Mouse (Mus musculus) ES-E14 (cell line): ENCODE data around the gene Ctc1. TPM values are rescaled to one million over a fixed set of nuclear protein-coding genes. Genes with fewer than 3 reads are reported as not detected.

Source experiments
- DNase-seq: peaks from one replicate; pipeline ENCODE4 v3.0.0-alpha.2; 2013; ENCODE audit warnings: low read depth, low spot score
- H3K27ac ChIP-seq: 2 replicates; pipeline ENCODE4 v1.5.1; 2012; ENCODE audit warnings: low read depth, mild to moderate bottlenecking, low read length, moderate library complexity, mixed read lengths; ENCODE audit not compliant: poor library complexity, insufficient read depth, severe bottlenecking
- H3K36me3 ChIP-seq: 2 replicates; pipeline ENCODE4 v1.6.1; 2012; ENCODE audit warnings: mild to moderate bottlenecking, low read length, moderate library complexity, mixed read lengths; ENCODE audit not compliant: control insufficient read depth, poor library complexity, insufficient read depth, severe bottlenecking
- H3K4me1 ChIP-seq, 2 experiments: fragments of 150-350 bp in 1 of 2; sonication (generic) in 1 of 2; 2 replicates each; pipeline ENCODE4 v1.6.1; 2012; ENCODE audit warnings: low read length in 2 of 2, mild to moderate bottlenecking in 1 of 2, mixed read lengths in 1 of 2; ENCODE audit not compliant: control insufficient read depth in 2 of 2, insufficient read depth in 2 of 2, poor library complexity in 1 of 2
- H3K4me3 ChIP-seq, 2 experiments: fragments of 150-350 bp in 1 of 2; sonication (generic) in 1 of 2; 2 replicates each; pipeline ENCODE4 v1.5.1; 2012; ENCODE audit warnings: low read length in 2 of 2, low read depth in 1 of 2, mild to moderate bottlenecking in 1 of 2, mixed read lengths in 1 of 2; ENCODE audit not compliant: insufficient read depth in 1 of 2, poor library complexity in 1 of 2, severe bottlenecking in 1 of 2
- H3K9ac ChIP-seq: 2 replicates; pipeline ENCODE4 v1.6.1; 2012; ENCODE audit warnings: low read depth, mild to moderate bottlenecking, low read length, mixed read lengths; ENCODE audit not compliant: poor library complexity, insufficient read depth, severe bottlenecking
- H3K9me3 ChIP-seq: fragments of 150-350 bp; sonication (generic); 2 replicates; pipeline ENCODE4 v1.6.1; 2012; ENCODE audit warnings: low read depth, mild to moderate bottlenecking, low read length; ENCODE audit not compliant: control insufficient read depth, insufficient read depth
- CHD2 ChIP-seq: IDR thresholded peaks from 2 replicates; pipeline ENCODE4 v1.6.1; 2014; ENCODE audit warnings: mild to moderate bottlenecking, low read depth, low read length, inconsistent platforms
- HCFC1 ChIP-seq: IDR thresholded peaks from 2 replicates; pipeline ENCODE4 v1.6.1; 2012; ENCODE audit warnings: low read length, inconsistent platforms, borderline replicate concordance; ENCODE audit not compliant: insufficient read depth
- MAFK ChIP-seq: IDR thresholded peaks from 2 replicates; pipeline ENCODE4 v1.6.1; 2014; ENCODE audit warnings: mild to moderate bottlenecking, low read depth, low read length, inconsistent platforms; ENCODE audit not compliant: insufficient read depth
- ZC3H11A ChIP-seq: IDR thresholded peaks from 2 replicates; pipeline ENCODE4 v1.6.1; 2012; ENCODE audit warnings: low read depth, mild to moderate bottlenecking, inconsistent platforms, low read length, borderline replicate concordance
- ZNF384 ChIP-seq: IDR thresholded peaks from 2 replicates; pipeline ENCODE4 v1.6.1; 2012; ENCODE audit warnings: low read depth, low read length, inconsistent platforms
- in situ Hi-C, 2 experiments: fragments of 600-800 bp; cut with MboI; formaldehyde crosslinking; loops; one replicate each; pipeline ENCODE4 v1.15.1; 2025; ENCODE audit warnings: low sequenced_read_pairs in 2 of 2, inconsistent platforms in 1 of 2; ENCODE audit not compliant: unreplicated experiment in 2 of 2
- total RNA-seq: library from RNA; depleted of rRNA; stranded (reverse); fragments of 300-350 nt; gene quantifications from 2 replicates; pipeline ENCODE4 v1.2.3, GENCODE M21; 2012

Ctc1 gene
- total RNA-seq, 1 experiment: 50.9 TPM

GRCm38 (mm10) chr11:69063413-69064201 lies 47.9 kb downstream of the Ctc1 start:
- TF ChIP-seq HCFC1: no peak
- TF ChIP-seq MAFK: 0 out of 2 replicates have a peak, but pooled peaks have one; percentile 26
- peak; percentile 98 for TF ChIP-seq ZNF384
- TF ChIP-seq CHD2: no peak
- TF ChIP-seq ZC3H11A: no peak
- Histone ChIP-seq H3K27ac (no peak overlapping the region), H3K36me3 (no peaks in the 10 kb centered on the region), H3K4me3 (peak overlapping the region; percentile 68 to 95), H3K9ac (peak overlapping the region; percentile 82), H3K9me3 (no peaks in the 10 kb centered on the region), H3K4me1 (peaks cover 3 to 5% of the 10 kb centered on the region in 2 experiments; a peak in 2 of 4 replicates)
- in situ Hi-C loops: loop anchor here in 1 of 2 experiments (5.0 kb wide), 1 partner anchor 64 kb away; the partner anchor contains the start of gene Aloxe3
- no peak for DNase-seq

GRCm38 (mm10) chr11:69064259-69065133 lies 48.8 kb downstream of the Ctc1 start:
- in situ Hi-C loops: loop anchor here in 1 of 2 experiments (5.0 kb wide), 1 partner anchor 63 kb away; the partner anchor contains the start of gene Aloxe3
- no peak for TF ChIP-seq ZC3H11A
- Histone ChIP-seq H3K9me3 (no peaks in the 10 kb centered on the region), H3K27ac (no peak overlapping the region), H3K4me1 (peaks cover 3 to 5% of the 10 kb centered on the region in 2 experiments; a peak in 2 of 4 replicates), H3K36me3 (no peaks in the 10 kb centered on the region), H3K9ac (peak overlapping the region; percentile 82; the same call in 1 of the 2 replicates), H3K4me3 (peak overlapping the region; percentile 68 to 95)
- no peak for DNase-seq

- no peak for DNase-seq
- TF ChIP-seq ZNF384 (no peak), ZC3H11A (no peak), MAFK (no peak), CHD2 (no peak), HCFC1 (no peak)
- H3K36me3 ChIP-seq: no peaks in the 10 kb centered on the region
- no peak overlapping the region for H3K27ac ChIP-seq
- H3K9ac ChIP-seq: no peak overlapping the region
- no peak overlapping the region for H3K4me3 ChIP-seq
- in situ Hi-C loops: no loop called here
- H3K9me3 ChIP-seq: no peaks in the 10 kb centered on the region
- H3K4me1 ChIP-seq: peaks cover 3 to 5% of the 10 kb centered on the region in 2 experiments; a peak in 2 of 4 replicates
Measured at GRCm38 (mm10) chr11:69065394-69065925, 49.7 kb downstream of the Ctc1 start.

GRCm38 (mm10) chr11:69066163-69066861 lies 50.6 kb downstream of the Ctc1 start:
- Histone ChIP-seq H3K9me3 (no peaks in the 10 kb centered on the region), H3K36me3 (no peaks in the 10 kb centered on the region), H3K9ac (peak overlapping the region; percentile 69), H3K27ac (no peak overlapping the region), H3K4me3 (peak overlapping the region; percentile 54 to 65), H3K4me1 (peaks cover 3 to 5% of the 10 kb centered on the region in 2 experiments; a peak in 2 of 4 replicates)
- in situ Hi-C loops: no loop called here
- DNase-seq: no peak
- TF ChIP-seq ZNF384 (no peak), CHD2 (no peak), HCFC1 (no peak), MAFK (no peak), ZC3H11A (no peak)
